Mouse (Mus musculus) MEL (cell line): ENCODE measurements around the gene Cmas.

ENCODE experiments used
- CTCF ChIP-seq, 3 experiments: IDR thresholded peaks in 2 of 3; conservative IDR thresholded peaks in 1 of 3; 2 replicates each; pipeline ENCODE4 v1.5.1; 2011 to 2012; ENCODE audit warnings: low read length in 3 of 3, low read depth in 2 of 3, mild to moderate bottlenecking in 2 of 3, improper control_type of control experiment in 1 of 3, inconsistent platforms in 1 of 3, mixed read lengths in 1 of 3, moderate library complexity in 1 of 3; ENCODE audit not compliant: control insufficient read depth in 1 of 3, insufficient read depth in 1 of 3, poor library complexity in 1 of 3, severe bottlenecking in 1 of 3
- E2F4 ChIP-seq: IDR thresholded peaks from 2 replicates; pipeline ENCODE4 v1.6.1; 2011; ENCODE audit warnings: low read depth, low read length, improper control_type of control experiment, borderline replicate concordance
- EP300 ChIP-seq, 2 experiments: IDR thresholded peaks; 2 replicates each; pipeline ENCODE4 v1.6.1; 2011; ENCODE audit warnings: improper control_type of control experiment in 2 of 2, low read length in 2 of 2, low read depth in 1 of 2, mild to moderate bottlenecking in 1 of 2
- GATA1 ChIP-seq: IDR thresholded peaks from 2 replicates; pipeline ENCODE4 v1.6.1; 2011; ENCODE audit warnings: low read depth, low read length, improper control_type of control experiment
- HCFC1 ChIP-seq: IDR thresholded peaks from 2 replicates; pipeline ENCODE4 v1.6.1; 2012; ENCODE audit warnings: low read depth, mild to moderate bottlenecking, inconsistent platforms, low read length, improper control_type of control experiment, moderate library complexity
- MEF2A ChIP-seq: IDR thresholded peaks from 2 replicates; pipeline ENCODE4 v1.6.1; 2014; ENCODE audit warnings: low read depth, mild to moderate bottlenecking, inconsistent platforms, low read length, improper control_type of control experiment; ENCODE audit not compliant: poor library complexity, insufficient replicate concordance, severe bottlenecking; ENCODE audit errors: extremely low read depth
- POLR2AphosphoS2 ChIP-seq: IDR thresholded peaks from 2 replicates; pipeline ENCODE4 v1.6.1; 2011; ENCODE audit warnings: low read length, improper control_type of control experiment
- USF2 ChIP-seq, 2 experiments: IDR thresholded peaks; 2 replicates each; pipeline ENCODE4 v1.6.1; 2011 to 2012; ENCODE audit warnings: improper control_type of control experiment in 2 of 2, low read length in 2 of 2, borderline replicate concordance in 1 of 2, inconsistent platforms in 1 of 2, low read depth in 1 of 2, mild to moderate bottlenecking in 1 of 2; ENCODE audit not compliant: insufficient read depth in 1 of 2

DNA sequence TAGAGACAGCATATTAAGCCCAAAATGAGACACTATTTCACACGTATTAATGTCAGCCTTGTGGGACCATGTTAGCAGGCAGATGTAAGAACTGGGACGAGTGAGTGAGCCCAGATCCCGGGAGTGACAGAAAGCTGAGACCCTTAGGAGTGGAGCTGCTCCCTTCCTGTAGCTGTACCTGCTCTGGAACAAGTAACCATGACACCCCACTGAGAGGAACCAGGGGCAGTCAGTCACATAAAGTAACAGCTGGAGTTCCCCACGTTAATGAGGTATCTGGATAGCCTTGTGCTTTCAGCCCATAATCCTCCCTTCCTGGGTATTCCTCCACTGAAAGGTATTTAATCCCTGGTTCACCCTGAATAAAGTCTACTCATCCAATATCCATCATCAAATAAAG lies 13.3 kb upstream of the Cmas start:
- no peak for TF ChIP-seq HCFC1
- no peak for TF ChIP-seq USF2 (IDR thresholded peaks at IDR 0.05; ENCODE audit: borderline replicate concordance in 1 of 2, insufficient read depth in 1 of 2, low read depth in 1 of 2, low read length in 2 of 2)
- TF ChIP-seq EP300 (IDR thresholded peaks at IDR 0.05; ENCODE audit: low read depth in 1 of 2, low read length in 2 of 2) = no peak
- TF ChIP-seq CTCF (IDR thresholded peaks at IDR 0.05 in 2 of 3, conservative IDR thresholded peaks at IDR 0.05 in 1 of 3; ENCODE audit: control insufficient read depth in 1 of 3, insufficient read depth in 1 of 3, low read depth in 2 of 3, low read length in 3 of 3, poor library complexity in 1 of 3, severe bottlenecking in 1 of 3) = no peak
- TF ChIP-seq GATA1 = no peak
- no peak for TF ChIP-seq E2F4
- TF ChIP-seq MEF2A = no peak
- TF ChIP-seq POLR2AphosphoS2 = no peak
